Mouse (Mus musculus) testis, postnatal 10 days (tissue): ENCODE results near the gene Dnase1l3.

Experiments used
- DNase-seq: peaks from one replicate; pipeline ENCODE4 v3.0.0; 2021; ENCODE audit warnings: low spot score

The Dnase1l3 gene

DNA sequence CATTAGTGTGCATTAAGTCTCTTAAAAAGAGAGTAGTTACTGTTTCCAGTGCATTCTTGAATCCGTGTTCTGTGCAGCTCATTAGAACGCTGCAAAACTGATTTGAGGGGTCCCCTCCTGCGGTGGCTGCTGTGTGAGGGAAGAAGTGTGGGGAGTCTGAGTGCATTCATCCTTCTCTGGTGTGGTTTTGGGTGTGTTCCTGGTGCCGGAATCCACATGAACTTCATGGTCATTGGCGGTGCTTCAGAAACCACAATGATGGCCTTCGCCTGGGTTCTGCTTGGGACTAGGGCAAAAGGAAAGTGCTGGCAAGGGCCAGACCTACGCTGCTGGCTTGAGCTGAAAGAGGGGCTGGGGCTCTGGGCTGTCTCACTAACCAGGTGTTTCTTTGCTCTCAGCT is 60.2 kb downstream of the Dnase1l3 start:
- DNase-seq: no peak

DNA sequence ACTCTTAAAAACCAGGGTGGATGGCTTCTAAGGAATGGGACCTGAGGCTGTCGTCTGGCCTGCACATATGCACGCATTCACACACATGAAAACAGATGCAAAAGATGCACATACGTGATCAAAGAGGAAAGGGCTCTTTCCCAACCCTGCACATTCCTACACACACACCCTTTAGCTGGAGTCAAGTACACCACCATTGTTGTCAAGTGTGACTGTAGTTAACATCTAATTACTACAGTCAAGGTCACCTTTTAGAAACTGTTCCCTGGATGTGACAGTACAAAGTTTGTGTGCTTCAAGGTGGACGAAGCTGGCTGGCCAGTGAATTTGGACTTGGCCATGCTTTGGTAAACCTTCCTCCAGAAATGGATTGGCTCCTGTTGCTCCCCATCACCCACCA is 62.2 kb downstream of the Dnase1l3 start:
- no peak for DNase-seq

GRCm38 (mm10) chr14:7929029-7929428 is 65.3 kb downstream of the Dnase1l3 start:
- DNase-seq: no peak

- DNase-seq: no peak
Observed at GRCm38 (mm10) chr14:7928362-7928761, 66.0 kb downstream of the Dnase1l3 start.

- no peak for DNase-seq
Observed at GRCm38 (mm10) chr14:7923635-7924034, 70.7 kb downstream of the Dnase1l3 start.

DNA sequence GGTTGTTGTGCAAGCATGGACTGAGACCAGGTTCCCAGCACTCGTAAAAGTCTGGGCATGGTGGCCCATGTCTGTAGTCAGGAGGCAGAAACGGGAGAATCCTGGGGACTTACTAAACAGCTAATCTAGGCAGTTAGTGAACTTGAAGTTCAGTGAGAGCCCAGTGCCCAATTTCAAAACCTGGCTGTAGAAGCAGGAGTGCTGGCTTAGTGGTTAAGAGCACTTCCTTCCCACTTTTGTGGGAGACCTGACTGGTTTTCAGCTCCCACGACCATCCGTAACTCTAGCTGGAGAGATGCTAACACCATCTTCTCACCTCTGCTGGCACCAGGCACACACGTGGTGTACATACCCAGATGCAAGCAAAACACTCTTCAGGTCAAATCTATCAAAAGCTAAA is 72.9 kb downstream of the Dnase1l3 start:
- DNase-seq: no peak

- no peak for DNase-seq
Observed at GRCm38 (mm10) chr14:7919921-7920320, 74.5 kb downstream of the Dnase1l3 start.

- DNase-seq: no peak
Observed at GRCm38 (mm10) chr14:7919309-7919708, 75.1 kb downstream of the Dnase1l3 start.

- DNase-seq: no peak
Observed at GRCm38 (mm10) chr14:7918150-7918991, 76.0 kb downstream of the Dnase1l3 start.
